Mouse (Mus musculus) spleen, postnatal 10 days (tissue): Measurements from ENCODE around the gene Zc3h12c.

Experiments
- DNase-seq, 2 experiments: peaks; one replicate each; pipeline ENCODE4 v3.0.0; 2021 to 2022; ENCODE audit warnings: low spot score in 2 of 2

Zc3h12c gene

DNA sequence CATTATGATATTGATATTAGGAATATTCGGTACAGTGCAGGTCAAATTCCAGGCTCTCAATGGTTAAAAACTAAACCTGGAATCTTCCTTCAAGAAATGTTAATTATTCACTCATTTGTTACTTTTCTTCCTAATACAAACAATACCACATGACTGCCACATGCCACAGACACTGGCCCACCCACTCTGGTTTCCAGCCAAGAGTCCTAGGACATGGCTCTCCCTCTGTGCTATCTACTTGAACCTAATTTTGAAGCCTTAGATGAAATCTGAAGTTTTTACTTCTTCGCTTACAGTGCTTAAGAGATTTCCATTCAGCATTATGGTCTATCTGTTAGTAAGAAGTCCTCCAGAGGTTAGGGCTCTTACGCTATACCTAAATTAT, 2.7 kb downstream of the Zc3h12c start:
- DNase-seq, result no peak

DNA sequence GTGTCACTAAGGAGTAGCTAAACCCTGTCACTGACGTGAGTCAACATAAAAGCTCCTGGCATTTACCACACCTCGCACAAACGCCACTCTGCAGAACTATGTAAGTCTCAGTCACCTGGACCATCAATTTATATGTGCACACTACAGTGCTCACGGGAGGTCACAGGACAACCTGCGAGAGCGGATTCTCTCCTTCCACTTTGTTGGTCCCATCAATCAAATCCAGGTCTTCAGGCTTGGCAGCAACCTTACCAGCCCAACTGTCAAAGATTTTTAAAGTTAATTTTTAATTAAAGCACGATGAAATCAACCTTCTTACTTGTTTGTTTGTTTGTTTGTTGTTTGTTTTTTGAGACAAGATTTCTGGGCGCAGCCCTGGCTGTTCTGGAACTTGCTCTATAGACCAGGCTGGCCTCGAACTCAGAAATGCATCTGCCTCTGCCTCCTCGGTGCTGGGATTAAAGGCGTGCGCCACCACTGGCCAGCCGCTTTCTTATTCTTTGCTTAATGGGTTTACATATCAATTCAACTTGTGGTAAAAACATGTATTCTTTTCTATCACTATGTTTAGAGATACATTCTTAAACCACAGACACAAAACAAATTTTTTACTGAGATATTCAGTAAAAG, 3.2 kb downstream of the Zc3h12c start:
- DNase-seq, result no peak

DNA sequence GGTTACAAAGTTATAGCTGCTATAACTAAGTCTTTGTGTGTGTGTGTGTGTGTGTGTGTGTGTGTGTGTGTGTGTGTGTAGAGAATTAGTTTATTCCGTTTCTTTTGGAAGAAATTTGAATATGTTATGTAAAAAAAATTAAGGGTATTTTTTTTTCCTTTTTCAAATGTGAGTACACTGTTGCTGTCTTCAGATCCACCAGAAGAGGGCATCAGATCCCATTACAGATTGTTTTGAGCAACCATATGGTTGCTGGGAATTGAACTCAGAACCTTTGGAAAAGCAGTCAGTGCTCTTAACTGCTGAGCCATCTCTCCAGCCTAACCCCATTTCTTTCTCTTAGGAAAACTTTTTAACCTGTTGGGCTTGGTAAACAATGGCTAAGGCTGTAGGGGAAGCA, 7.9 kb downstream of the Zc3h12c start:
- no peak for DNase-seq

DNA sequence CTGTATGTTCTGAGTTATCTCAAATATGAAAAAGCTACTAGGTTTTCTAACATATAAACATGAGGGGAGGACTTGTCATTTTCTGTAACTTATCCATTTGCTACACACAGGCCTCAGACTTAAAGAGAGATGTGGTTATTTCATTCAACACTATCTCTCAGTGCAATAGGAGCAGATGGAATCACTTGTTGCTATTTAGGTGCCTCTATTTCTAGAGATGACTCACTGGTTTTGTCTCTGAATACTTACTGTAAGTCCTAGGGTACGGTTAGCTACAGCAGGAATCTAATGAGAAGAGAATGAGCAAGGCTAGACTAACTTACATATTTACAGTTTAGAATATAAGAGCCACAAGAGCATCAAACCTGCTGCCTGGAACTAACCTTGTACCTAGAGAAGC, 9.8 kb downstream of the Zc3h12c start:
- no peak for DNase-seq

DNA sequence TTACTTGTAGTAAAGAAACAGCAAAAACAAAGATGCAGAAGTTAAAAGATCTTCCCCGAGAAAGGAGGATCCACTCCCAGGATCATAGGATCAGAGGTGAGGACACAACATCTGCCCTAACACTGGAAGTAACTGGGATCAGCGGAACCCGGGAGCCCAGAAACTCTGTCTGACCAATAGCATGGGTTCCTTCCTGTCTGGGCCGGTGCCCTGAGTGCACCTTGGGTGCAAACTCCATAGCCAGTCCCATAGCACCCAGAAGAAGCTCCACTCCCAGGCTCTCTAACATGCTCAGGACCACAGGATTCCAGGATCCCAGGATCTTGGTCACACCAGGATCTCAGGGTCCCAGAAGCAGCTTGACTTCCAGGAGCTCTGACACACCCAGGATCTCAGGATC, 13.0 kb downstream of the Zc3h12c start:
- DNase-seq, result no peak

DNA sequence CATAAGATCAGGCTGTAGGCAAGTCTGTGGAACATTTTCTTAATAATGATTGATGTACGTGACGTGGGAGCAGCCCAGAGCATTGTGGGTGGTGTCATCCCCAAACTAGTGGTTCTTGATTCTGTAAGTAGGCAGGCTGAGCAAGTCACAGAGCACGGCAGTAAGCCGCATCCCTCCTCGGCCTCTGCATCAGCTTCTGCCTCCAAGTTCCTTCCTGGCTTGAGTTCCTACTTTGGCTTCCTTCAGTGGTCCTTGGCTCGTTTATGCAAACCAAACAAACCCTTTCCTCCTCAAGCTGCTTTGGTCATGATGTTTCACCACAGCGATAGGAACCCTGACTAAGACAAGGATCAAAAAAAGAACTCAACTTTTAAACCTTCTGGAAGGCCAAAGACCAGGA, 14.1 kb downstream of the Zc3h12c start:
- no peak for DNase-seq

DNA sequence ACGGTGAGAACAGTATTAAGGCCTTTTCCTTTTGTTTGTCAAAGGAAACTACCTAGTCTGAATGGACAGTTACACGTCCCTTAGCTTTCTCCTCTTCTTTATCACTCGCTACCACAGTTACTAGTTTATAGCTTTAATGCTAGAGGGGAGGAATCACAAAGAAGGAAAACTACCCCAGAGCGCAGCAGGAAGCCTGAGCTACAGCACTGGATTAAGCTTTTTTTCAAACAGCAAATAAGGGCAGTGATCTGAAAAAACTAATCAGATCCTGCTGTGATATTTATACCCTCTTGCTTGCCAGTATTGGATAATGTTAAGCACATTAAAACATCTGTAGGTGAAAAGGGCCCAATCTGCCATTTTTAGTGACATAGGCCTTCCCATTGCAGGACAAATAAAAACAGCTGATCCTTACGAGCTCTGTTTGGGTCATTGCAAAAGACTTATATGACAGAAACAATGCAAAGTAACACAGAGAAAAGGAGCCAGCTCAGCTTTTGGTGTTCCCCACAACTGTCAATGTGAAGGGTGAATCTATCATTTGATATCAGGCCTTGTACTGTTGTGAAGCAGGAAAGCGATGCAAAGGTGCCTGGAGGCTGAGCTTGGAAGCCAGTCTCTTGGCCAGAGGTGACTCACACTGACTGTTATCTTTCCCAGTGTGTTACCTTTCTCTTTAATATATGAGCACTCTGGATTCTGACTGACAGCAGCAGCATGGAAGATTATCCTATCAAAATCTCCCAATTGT, 16.1 kb downstream of the Zc3h12c start:
- DNase-seq, result no peak

DNA sequence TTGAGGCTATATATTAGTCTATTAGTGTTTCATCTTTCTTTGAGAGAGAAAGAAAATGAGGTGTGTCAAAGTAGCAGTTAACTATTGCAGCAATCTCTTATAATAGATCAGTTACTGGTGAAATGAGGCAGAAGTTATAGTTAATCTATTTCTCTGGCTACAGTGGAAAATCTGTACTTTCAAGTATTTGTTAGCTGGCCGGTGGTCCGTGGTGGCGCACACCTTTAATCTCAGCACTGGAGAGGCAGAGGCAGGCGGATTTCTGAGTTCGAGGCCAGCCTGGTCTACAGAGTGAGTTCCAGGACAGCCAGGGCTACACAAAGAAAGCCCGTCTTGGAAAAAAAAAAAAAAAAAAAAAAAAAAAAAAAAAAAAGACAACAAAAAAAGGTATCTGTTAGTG, 18.6 kb downstream of the Zc3h12c start:
- no peak for DNase-seq

DNA sequence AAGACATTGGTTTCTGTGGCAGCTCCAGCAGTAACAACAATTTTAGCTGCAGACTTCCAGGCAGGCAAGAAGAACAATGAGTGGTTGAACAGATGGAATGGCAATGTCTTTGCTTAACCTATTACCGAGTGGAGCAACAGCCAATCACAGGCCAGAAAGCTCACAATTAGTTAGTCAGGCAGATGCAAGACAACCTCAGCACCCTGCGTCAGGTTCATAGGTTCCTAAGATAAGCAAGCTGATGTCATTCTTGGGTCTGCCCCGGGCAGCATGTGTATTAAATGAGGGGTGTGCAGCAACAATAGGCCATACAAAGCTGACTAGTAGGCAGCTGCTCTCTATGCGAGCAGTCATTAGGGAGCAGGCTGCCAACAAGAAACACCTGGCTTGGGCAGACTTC, 19.1 kb downstream of the Zc3h12c start:
- DNase-seq, result no peak

DNA sequence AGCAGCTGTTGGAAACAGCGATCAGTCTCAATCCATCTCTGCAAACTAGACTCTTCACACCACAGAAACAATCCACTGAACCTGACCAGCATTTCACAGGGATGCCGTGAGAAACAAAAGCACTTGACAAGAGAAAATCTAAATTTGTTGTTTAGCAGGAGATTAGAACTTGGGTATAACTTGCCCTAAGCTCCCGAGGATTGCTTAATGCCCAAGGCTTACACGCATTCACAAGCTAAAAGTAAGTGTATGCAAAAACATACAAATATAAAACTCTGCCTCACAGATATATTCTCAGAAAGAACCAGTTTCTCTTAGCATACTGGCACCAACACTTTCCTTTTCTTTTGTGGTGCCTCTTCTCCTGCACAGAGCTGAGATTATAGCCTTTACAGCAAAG, 19.5 kb downstream of the Zc3h12c start:
- no peak for DNase-seq

DNA sequence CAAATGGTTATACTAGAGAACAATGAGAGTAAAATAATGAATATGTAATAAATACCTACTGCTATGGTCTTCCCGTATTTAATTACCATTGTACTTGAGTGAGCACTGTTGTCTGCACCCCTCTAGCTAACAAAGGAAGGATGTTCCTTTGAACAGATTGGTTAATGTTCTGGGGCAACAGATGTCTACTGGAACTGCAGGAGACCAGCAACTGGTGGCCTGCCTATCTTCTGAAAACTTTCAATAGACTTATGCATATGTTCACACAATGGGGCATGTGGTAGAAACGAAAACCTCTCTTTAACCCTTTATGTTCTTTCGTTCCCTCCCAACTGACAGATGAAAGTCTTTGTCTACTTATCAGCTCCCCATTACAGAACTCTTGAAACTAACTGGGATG, 20.1 kb downstream of the Zc3h12c start:
- no peak for DNase-seq

DNA sequence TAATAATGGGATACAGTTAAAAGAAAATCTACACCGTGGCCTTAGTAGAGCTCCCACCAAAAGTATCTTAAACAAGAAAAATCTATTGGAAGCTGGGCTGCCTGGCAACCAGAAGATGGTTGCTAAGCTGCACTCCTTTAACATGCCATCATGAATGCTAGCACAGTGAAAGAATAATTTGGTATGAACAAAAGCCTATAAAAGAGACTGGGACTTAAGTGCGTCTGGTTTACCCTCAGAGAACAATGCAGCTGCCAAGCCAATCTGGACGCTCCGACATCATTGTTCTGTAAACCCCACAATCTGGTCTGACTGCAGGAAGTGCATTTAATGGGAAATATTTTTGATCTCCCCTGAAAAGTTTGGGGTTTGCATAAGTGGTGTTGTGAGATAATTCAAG, 22.1 kb downstream of the Zc3h12c start:
- no peak for DNase-seq

DNA sequence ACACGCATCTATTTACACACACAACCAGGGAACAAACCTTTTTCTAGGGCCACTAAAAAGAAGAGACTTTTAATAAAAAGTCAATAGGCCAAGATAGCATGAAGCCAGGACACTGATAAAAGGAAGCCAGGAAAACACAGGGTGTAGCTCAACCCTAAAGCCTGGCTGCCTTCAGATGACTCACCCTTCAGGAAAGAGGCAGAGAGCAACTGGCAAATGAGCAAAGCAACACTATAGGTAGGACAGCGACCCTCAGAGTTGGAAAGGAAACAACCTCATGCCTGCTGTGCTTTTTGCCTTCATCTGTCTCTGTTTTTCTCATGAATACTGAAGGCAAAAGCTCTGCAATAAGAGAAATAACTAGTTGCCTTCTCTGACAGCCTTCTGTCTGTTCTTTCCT, 35.6 kb downstream of the Zc3h12c start:
- DNase-seq, result no peak

DNA sequence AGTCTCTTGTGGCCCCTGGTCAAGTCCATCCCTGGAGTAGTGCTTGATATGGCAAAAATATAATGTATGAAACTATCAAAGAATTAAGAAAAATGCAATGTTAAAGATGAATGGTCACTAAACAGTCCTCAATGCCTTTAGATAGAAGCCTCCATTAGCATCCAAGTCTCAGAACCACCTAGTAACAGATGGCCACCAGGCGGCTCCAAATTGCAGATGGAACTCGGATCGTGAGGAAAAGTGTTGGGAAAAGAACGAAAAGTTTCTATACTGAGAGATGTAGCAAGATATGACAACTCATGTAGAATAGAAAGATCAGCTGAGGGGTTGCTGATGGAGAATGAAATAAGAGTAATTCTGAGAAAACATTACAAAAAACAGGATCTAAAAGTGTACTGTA, 38.0 kb downstream of the Zc3h12c start:
- no peak for DNase-seq

DNA sequence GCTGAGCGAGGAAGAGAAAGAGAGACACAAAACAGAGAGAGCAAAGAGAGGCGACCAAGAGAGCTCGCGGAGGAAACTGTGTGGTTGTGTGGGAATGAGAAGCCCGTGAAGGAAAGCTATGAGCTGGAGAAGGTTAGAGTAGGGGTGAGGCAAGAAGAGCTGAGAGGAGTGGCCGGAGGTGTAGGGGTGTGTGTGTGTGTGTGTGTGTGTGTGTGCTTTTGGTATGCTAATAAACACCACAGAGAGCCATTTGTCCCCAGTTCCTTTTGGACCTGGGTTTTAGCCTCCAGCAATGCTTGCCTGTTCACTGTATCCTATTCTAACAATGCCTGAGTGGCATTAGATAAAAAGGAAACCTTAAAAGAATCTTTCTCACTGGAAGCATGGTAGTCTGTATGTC, 43.1 kb downstream of the Zc3h12c start:
- DNase-seq, result no peak

DNA sequence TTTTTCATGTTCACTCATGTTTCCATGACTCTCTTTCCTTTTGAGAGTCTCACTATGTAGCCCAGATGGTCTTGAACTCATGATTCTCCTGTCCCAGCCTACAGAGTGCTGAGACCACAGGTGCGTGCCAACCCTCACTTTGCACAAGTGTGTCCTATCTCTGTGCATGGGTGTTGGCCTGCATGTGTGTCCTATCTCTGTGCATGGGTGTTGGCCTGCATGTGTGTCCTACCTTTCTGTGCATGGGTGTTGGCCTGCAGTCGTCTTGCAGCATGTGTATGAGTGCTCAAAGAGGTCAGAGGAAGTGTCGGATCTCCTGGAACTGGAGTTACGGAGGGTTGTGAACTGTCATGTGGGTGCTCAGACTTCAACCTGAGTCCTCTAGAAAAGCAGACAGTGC, 49.2 kb downstream of the Zc3h12c start:
- no peak for DNase-seq

DNA sequence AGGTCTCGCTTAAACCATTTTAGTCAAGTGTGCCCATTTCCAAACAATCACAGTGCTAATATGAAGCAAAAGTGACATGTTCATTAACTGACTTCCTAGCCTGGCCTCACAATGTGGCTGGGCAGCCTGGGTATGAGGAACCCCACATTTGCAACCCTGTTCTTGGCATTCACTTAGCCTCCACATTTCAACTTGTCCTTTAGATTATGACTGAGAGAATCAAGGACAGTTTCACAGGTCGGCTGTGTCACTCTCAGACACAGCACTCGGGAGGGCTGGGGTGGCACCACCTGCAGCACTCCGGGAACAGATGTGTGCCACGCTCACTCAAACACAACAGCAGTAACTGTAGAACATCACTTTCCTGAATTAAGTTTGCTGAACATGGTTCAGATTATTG, 55.3 kb downstream of the Zc3h12c start:
- no peak for DNase-seq

DNA sequence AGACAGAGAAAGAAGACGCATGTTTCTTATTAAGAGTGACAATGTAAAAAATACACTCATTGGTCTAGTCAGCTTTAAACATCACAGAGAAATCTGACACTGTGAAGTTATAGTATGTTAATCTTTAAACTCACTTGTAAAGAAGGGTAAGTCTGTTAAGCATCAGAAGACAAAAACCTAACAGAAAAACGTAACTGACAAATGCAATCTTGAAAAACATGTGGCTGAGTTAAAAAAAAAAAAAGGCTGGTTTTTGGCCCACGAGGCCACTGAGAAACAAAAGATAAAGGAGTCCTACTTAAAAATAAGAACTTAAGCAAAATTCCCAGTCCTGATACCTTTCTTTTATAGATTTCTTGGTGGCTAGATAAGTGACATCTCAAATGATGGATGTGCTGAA, 57.6 kb downstream of the Zc3h12c start:
- DNase-seq, result no peak

DNA sequence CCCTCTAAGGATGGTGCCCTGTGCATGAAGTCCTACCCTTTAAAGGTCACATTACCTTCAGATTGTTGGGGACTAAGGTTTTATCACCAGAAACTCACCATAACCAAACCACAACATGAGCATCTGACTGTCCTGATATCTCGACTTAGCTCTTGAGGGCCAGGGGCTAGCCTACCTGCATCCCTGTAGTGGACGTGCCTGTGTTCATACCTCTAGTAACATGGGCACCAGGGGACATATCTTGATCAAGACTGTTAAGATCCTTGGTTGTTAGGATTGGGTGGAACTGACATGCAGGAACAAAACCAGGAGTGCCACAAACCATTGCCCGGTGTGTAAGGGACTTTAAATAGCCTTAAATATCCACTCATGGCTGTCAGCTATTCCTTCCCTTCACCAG, 61.2 kb downstream of the Zc3h12c start:
- no peak for DNase-seq

DNA sequence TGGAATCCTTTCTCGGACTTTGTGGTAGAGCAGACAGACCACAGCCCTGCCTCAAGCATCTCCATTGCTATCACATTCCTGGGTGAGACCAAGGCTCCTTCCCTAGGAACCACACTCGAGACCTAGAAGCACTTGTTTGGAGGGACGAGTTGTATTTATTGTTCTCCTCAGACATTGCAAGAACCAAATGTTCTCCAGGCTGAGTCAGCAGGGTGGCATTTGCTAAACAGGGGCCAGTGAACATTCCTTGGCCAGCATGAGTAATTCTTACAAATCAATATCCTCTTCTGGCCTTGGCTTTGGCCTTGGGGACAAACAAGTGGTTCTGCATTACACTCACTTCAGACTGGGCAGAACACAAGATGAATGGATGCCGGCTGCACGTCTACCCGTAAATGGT, 62.9 kb downstream of the Zc3h12c start:
- DNase-seq, result no peak

DNA sequence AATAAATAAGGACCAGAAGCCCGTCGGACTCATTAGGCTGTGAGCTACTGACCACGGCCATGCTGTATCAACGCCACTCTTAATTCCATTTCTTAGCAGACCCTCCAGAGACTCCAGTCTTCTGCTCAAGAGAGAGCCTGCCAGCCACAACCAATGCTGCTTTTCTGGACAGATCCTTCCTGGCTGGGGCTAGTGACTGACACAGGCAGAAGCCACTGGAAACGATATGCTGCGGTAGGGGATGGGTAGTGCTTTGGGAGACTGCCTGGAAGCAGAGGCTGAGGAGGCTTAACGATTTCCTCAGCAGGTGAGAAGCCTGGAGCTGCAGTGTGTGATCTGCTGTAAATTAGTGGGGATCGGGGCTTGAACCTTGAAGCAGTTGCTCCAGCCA, 64.2 kb downstream of the Zc3h12c start:
- no peak for DNase-seq

DNA sequence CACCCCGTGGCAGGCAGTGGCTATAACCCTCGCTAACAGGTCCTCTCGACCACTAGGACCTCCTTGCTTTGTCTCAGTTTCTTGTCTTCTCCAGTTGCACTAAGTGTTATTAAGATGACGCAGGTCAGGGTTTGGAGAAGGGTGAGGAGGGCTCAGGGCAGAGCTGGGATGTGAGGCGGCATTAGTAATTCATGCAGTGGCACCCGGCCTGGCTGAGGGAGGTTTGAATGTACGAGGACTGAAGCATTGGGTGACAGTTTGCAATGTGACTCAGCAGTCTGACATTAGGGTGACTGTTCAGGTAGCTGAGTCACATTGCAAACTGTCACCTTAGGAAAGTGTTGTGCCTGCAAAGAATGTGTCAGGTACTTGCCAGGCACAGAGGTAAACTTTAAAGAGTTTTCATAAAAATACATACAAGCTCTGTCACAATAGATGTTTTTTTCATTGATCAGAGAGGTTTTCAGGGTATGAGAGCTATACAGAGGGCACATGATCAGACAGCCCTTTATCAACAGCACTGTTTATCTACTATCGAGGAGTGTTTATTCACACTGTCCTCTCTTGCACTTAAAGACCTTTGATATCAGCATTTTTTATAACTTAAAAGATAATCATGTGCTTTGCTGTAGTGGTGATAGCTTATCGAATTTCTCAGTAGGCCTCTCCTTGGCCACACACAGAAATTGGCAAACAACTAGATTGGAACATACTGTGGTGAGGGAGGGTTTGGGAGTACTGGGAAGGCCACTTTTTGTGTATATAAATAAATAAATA, 64.7 kb downstream of the Zc3h12c start:
- no peak for DNase-seq
